8 mouse cellular contexts compared by ENCODE assay signal in the genomic region with DNA sequence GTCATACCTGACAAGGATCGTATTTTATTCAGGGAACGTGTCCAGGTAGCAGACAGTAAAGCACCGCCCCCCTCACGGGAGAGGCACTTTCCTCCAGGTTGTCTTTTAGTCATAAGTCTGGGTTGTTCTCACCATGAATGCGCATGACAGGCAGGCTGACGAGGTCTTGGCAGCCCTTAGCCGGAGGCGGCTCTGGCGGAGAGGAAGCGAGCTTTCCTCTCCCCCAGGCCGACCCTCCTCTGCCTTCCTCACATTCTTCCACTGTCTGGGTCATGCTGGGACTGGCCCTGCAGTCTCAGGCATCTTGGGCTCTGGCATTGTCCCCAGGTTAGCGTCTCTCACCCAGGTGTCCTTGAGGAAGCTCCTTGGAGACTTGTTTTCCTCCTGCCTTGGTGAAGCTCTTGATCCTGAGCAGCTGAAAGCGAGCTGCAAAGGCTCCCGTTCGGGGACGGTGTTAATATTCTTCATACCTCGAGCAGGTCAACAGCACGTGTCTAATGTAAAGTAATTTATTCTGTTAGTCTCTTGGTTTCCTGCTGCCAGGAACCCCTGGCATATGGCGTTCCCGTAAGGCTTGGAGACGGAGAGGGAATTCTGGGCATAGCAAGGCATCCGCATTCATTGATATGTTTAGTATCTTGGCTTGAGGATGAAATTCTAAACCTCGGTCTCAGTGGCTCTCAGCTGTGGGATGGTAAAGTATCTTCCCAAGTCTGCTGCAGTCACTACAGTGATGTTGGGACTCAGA.
A peak's percentile ranks its signal among the peaks of the same experiment; 100 is the strongest.
DNase-seq lines count a peak whose midpoint lies in the region; ATAC-seq and TF ChIP-seq lines count a peak whose summit lies in the region.

No protein-coding gene starts in this region.

- no peak for TF ChIP-seq CTCF in E14TG2a.4 (conservative IDR thresholded peaks at IDR 0.05; ENCODE audit: low read length)

- peaks cover 3 to 7% of the 10 kb centered on the region in 2 experiments; a peak in 2 of 4 replicates for H3K4me1 ChIP-seq in heart, embryonic 14.5 days (ENCODE audit: control insufficient read depth in 2 of 2, insufficient read depth in 2 of 2, low read length in 2 of 2)
- peaks cover 72% of the 10 kb centered on the region for H3K4me1 ChIP-seq in E14TG2a.4 (replicated peaks; ENCODE audit: low read depth, low read length)
- H3K4me1 ChIP-seq in hindbrain, embryonic 13.5 days (replicated peaks), result peaks cover 8% of the 10 kb centered on the region
- 0 out of 2 replicates have a peak, but pooled peaks cover 4% of the 10 kb centered on the region for H3K4me1 ChIP-seq in neural tube, embryonic 13.5 days (replicated peaks)

- WGBS in heart, embryonic 14.5 days, result 20% methylated on average over 23 of the region's 23 CpGs
- WGBS in hindbrain, embryonic 13.5 days, result 29% methylated on average over 23 of the region's 23 CpGs
- WGBS in neural tube, embryonic 13.5 days, result 38% methylated on average over 23 of the region's 23 CpGs

- H3K36me3 ChIP-seq in heart, embryonic 14.5 days (ENCODE audit: control insufficient read depth, insufficient read depth, low read length), result no peaks in the 10 kb centered on the region
- H3K36me3 ChIP-seq in E14TG2a.4 (ENCODE audit: insufficient read depth, low read length), result peaks cover 56% of the 10 kb centered on the region
- no peaks in the 10 kb centered on the region for H3K36me3 ChIP-seq in hindbrain, embryonic 13.5 days
- H3K36me3 ChIP-seq in neural tube, embryonic 13.5 days, result no peaks in the 10 kb centered on the region

- ATAC-seq in heart, embryonic 14.5 days (ENCODE audit: insufficient number of reproducible peaks, insufficient read depth, low FRiP score, low read depth), result no peak; the same call in 1 of the 2 replicates
- ATAC-seq in hindbrain, embryonic 13.5 days (ENCODE audit: low FRiP score), result peak; percentile 26; the same call in 1 of the 2 replicates
- no peak for ATAC-seq in neural tube, embryonic 13.5 days (ENCODE audit: low read depth)

- peak overlapping the region; percentile 56 for H3K4me2 ChIP-seq in heart, embryonic 14.5 days (ENCODE audit: low read length)
- H3K4me2 ChIP-seq in hindbrain, embryonic 13.5 days, result peak overlapping the region; percentile 45
- peak overlapping the region; percentile 22 for H3K4me2 ChIP-seq in neural tube, embryonic 13.5 days

- no peak for DNase-seq in heart, adult 18-20 months
- peak; percentile 61 for DNase-seq in embryo, embryonic 11 days
- no peak for DNase-seq in B cell, adult 2 months
- no peak for DNase-seq in spleen, adult 12 weeks (ENCODE audit: low spot score)

- no peaks in the 10 kb centered on the region for H3K27me3 ChIP-seq in heart, embryonic 14.5 days (ENCODE audit: control insufficient read depth, insufficient read depth, low read length)
- no peaks in the 10 kb centered on the region for H3K27me3 ChIP-seq in E14TG2a.4 (ENCODE audit: insufficient read depth, low read length)
- H3K27me3 ChIP-seq in hindbrain, embryonic 13.5 days, result no peaks in the 10 kb centered on the region
- H3K27me3 ChIP-seq in neural tube, embryonic 13.5 days, result no peaks in the 10 kb centered on the region; the same call in 1 of the 2 replicates

- 0 out of 2 replicates have a peak overlapping the region, but pooled peaks have one; percentile 25 for H3K9ac ChIP-seq in heart, embryonic 14.5 days (ENCODE audit: low read length)
- no peak overlapping the region for H3K9ac ChIP-seq in hindbrain, embryonic 13.5 days
- no peak overlapping the region for H3K9ac ChIP-seq in neural tube, embryonic 13.5 days

- H3K27ac ChIP-seq in heart, embryonic 14.5 days (replicated peaks in 1 of 2; ENCODE audit: control insufficient read depth in 1 of 2, insufficient read depth in 1 of 2, low read depth in 2 of 2, low read length in 2 of 2), result no peak overlapping the region
- H3K27ac ChIP-seq in hindbrain, embryonic 13.5 days, result 0 out of 2 replicates have a peak overlapping the region, but pooled peaks have one; percentile 30
- no peak overlapping the region for H3K27ac ChIP-seq in neural tube, embryonic 13.5 days (replicated peaks)

- H3K9me3 ChIP-seq in heart, embryonic 14.5 days (ENCODE audit: control insufficient read depth, low read length), result no peaks in the 10 kb centered on the region
- H3K9me3 ChIP-seq in E14TG2a.4 (ENCODE audit: low read length), result no peaks in the 10 kb centered on the region
- H3K9me3 ChIP-seq in hindbrain, embryonic 13.5 days, result no peaks in the 10 kb centered on the region
- peaks cover 2% of the 10 kb centered on the region; the same call in 1 of the 2 replicates for H3K9me3 ChIP-seq in neural tube, embryonic 13.5 days

- H3K4me3 ChIP-seq in heart, embryonic 14.5 days (ENCODE audit: control insufficient read depth in 1 of 2, insufficient read depth in 1 of 2, low read depth in 1 of 2, low read length in 2 of 2), result peak overlapping the region; percentile 16 to 19; a peak in 3 of 4 replicates
- H3K4me3 ChIP-seq in E14TG2a.4 (replicated peaks; ENCODE audit: low read length), result peak overlapping the region; percentile 51
- H3K4me3 ChIP-seq in hindbrain, embryonic 13.5 days, result peak overlapping the region; percentile 7; the same call in 1 of the 2 replicates
- H3K4me3 ChIP-seq in neural tube, embryonic 13.5 days, result no peak overlapping the region
